Mouse (Mus musculus): Measurements from ENCODE around the gene Pnkp.
A peak's percentile ranks its signal among the peaks of the same experiment; 100 is the strongest.

Gene Pnkp

GRCm38 (mm10) chr7:44851625-44852234, 5.2 kb upstream of the Pnkp start:
- no peak for DNase-seq (ENCODE audit: extremely low read depth, insufficient read length, low spot score)

DNA sequence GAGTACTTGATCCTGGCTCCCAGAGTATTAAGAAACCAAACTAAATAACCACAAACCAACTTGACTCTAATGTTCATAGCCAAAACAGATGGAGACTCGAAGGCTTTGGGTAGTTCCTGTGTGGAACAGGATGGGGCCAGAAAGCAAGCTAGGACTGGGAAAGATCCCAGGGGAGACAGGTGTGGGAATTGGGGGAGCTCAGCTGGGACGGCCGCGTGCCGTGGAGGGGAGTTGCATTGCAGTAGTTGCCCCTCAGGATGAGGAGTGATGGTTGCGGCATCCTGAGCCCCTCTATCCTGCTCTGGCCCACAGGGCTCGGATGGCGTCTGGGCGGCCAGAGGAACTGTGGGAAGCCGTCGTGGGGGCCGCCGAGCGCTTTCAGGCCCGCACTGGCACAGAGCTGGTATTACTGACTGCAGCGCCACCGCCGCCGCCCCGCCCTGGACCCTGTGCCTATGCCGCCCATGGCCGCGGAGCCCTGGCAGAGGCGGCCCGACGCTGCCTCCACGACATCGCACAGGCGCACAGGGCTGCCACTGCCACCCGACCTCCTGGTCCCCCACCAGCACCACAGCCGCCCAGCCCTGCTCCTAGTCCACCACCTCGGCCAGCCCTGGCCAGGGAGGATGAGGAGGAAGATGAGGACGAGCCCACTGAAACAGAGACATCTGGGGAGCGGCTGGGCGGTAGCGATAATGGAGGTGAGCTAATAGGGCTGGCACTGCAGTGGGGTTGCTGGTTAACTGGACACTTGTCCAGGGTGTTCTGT, 4.5 kb upstream of the Pnkp start:
- no peak for DNase-seq (ENCODE audit: extremely low read depth, insufficient read length, low spot score)

GRCm38 (mm10) chr7:44853065-44853464, 3.9 kb upstream of the Pnkp start:
- no peak for DNase-seq (ENCODE audit: extremely low read depth, insufficient read length, low spot score)

DNA sequence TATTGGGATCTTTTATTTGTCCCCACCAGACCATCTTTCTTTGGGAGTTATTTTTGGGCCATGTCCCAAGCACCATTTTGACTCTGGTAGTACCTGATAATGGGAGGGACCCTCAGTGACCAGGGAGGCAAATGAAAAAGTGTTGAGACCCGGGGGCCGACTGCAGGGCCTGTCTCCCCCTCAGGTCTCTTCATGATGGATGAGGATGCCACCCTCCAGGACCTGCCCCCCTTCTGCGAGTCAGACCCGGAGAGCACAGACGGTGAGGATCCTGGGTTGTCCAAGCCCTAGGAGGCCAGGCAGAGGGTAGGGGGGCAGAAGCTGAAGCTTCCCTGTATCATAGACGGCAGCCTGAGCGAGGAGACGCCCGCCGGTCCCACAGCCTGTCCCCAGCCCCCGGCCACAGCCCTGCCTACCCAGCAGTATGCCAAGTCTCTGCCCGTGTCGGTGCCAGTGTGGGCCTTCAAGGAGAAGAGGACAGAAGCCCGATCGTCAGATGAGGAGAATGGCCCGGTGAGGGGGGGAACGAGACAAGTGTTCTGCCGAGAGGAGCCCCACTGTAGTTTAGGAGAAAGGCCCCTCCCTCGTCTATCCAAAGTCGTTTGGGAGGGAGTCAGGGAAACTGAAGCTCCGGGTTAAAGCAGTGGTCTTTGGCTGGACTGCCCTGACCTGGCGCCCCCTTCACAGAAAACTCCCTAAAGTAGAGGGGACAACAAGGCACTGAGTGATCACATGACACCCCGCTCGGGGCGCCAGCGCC, 3.2 kb upstream of the Pnkp start:
- DNase-seq (ENCODE audit: extremely low read depth, insufficient read length, low spot score), result no peak

DNA sequence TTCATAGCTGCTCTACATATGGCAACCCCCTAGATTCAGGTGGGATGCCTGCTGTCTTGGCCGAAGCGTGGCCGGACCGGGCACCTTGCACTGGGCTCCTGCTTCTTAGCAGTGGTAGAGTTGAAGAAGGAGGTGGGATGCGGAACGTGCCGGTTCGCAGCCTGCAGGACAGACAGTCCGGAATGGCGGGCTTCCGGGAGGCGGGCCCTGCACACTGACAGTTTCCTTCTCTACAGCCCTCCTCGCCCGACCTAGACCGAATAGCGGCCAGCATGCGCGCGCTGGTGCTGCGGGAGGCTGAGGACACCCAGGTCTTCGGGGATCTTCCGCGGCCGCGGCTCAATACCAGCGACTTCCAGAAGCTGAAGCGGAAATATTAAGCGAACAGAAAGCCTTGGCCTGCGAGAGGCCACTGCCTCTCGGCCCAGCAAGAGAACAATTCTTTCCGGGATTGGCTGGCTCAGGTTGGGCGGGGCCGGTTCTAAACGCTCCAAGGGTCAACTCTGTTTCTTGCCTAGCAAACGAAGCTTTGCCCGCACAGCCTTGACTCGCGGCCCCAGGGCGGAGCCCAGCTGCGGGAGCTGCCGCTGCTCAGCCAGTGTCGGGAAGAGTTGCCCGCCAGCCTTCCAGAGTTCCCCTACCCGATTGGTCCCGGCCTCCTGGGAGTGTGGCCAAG, 2.4 kb upstream of the Pnkp start:
- DNase-seq (ENCODE audit: extremely low read depth, insufficient read length, low spot score), result peak; percentile 89

DNA sequence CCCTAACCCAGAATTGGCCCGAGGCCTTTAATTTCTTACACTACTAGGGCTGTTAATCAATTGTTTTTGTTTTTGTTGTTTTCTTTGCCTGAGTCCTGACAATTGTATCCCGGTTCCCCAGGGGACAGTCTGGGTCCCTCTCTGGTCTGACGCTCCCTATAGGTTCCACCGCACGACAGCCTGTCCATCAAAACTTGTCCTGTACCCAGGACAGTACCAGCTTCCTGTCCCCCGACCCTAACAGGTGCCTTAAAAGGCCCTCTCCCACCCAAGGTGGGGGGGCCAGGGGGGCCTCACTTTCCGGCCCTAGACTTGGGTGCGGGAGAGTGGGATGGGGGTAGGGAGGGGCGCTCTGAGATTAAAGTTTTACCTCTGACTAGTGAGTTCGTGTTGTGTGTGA, 1.9 kb upstream of the Pnkp start:
- no peak for DNase-seq (ENCODE audit: extremely low read depth, insufficient read length, low spot score)

DNA sequence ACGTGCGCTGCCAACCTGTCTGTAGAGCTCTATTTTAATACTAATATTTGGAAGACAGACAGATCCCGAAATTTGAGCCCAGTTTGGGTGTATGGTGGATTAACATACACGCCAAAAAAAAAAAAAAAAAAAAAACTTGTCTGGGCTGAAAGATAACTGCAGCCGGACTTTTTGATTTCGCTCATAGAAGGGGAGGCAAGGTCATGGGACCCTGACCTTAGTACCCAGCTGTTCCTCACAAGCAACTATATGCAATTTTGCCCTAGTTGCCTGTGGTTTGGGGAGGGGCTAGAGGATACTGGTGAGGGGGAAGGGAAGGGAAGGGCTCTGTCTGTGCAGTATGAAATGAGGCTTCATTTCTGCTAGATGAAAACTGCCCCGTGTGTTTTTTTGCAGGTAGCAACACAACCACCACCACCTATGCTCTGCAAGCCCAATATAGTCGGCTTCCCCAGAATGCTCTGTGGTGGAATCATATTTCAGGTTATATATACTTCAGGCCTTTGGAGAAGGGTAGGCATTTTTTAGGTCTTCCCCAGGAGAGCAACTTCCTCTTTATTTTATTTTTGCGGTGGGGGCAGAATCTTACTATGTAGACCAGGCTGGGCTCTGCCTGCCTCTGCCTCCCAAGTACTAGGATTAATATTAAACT, 548 bp upstream of the Pnkp start:
- no peak for DNase-seq (ENCODE audit: extremely low read depth, insufficient read length, low spot score)

GRCm38 (mm10) chr7:44857905-44858304, 966 bp downstream of the Pnkp start:
- DNase-seq (ENCODE audit: extremely low read depth, insufficient read length, low spot score), result peak; percentile 41

DNA sequence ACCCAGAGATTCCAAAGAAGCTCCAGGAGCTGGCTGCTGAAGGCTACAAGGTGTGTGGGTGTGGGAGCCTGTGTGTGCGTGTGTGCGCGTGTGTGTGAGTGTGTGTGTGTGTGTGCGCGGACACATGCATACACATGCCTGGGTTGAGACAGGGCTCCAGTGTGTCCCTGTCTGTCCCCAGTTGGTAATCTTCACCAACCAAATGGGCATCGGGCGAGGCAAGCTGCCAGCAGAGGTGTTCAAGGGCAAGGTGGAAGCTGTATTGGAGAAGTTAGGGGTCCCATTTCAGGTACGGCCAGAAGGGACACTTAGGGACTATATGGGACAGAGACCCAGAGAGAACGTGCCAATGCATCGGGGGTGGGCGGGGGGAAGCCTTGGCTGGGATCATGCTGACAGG, 3.0 kb downstream of the Pnkp start:
- DNase-seq (ENCODE audit: extremely low read depth, insufficient read length, low spot score), result no peak

- DNase-seq (ENCODE audit: extremely low read depth, insufficient read length, low spot score), result peak; percentile 54
These were observed 3.9 kb downstream of the Pnkp start for GRCm38 (mm10) chr7:44860576-44861428.

- DNase-seq (ENCODE audit: extremely low read depth, insufficient read length, low spot score), result no peak
These were observed 4.5 kb downstream of the Pnkp start for GRCm38 (mm10) chr7:44861429-44861816.

GRCm38 (mm10) chr7:44862434-44862833, 5.5 kb downstream of the Pnkp start:
- DNase-seq (ENCODE audit: extremely low read depth, insufficient read length, low spot score), result no peak

DNA sequence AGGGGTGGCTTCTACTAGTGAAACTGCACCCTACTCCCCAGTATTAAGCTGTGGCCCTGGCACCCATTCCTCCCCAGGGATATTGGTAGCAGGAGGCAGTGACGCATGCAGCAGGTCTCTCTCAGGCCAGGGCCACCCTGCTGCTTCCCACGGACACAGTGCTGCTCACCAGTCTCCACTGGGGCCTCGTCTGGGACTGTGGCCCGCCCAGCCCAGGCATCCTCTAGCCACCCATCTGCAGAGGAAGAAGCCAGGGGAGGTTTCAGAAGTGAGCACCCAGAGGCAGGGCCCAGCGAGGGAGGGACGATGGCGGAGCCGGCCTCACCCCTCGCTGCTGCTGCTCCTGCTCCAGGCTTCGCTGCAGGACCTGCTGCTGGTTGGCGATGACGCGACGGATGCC, 6.3 kb downstream of the Pnkp start:
- no peak for DNase-seq (ENCODE audit: extremely low read depth, insufficient read length, low spot score)

GRCm38 (mm10) chr7:44863982-44864494, 7.1 kb downstream of the Pnkp start:
- no peak for DNase-seq (ENCODE audit: extremely low read depth, insufficient read length, low spot score)

DNA sequence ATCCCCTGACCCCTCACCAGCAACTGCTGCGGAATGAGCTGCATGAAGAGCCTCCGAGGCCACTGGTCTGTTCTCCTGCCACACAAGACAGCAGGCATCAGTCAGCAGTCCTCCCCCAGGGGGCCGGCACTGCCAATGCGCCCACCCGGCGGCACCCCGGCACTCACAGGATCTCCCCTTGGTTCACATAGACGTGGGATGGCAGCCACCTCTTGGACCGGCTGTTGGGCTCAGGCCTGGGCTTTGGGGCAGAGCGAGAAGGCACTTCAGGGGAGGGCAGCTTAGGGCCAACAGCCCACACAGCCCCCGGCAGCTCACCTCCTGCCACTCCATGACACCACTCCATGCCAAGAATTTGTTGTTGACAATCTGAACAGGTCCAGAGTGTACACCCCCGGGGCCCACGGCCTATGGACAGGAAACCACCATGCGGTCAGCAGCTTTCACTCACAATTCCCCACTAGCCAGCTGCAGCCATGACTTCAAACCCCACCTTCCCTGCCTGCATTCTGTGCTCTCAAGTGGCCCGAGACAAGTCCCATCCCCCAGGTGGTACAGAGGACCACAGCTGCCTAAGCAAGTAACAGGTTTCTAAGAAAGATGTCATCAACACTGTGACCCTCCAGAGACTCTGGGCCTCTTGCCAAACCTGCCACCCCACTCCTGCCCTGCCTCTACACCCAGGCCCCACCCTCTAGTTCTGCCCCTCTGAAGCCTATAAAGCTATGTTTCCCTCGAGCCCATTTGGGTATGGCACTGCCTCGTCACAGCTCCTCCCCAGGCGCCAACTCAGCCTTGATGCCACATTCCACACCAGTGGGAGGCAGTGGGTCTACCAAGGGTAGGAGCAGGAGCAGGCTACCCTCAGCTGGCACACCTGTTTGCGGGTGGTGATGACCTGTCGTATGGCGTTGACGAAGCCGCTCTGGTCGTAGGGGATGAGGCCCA, 7.9 kb downstream of the Pnkp start:
- no peak for DNase-seq (ENCODE audit: extremely low read depth, insufficient read length, low spot score)

- DNase-seq (ENCODE audit: extremely low read depth, insufficient read length, low spot score), result peak; percentile 64
These were observed 9.5 kb downstream of the Pnkp start for GRCm38 (mm10) chr7:44866276-44867009.

DNA sequence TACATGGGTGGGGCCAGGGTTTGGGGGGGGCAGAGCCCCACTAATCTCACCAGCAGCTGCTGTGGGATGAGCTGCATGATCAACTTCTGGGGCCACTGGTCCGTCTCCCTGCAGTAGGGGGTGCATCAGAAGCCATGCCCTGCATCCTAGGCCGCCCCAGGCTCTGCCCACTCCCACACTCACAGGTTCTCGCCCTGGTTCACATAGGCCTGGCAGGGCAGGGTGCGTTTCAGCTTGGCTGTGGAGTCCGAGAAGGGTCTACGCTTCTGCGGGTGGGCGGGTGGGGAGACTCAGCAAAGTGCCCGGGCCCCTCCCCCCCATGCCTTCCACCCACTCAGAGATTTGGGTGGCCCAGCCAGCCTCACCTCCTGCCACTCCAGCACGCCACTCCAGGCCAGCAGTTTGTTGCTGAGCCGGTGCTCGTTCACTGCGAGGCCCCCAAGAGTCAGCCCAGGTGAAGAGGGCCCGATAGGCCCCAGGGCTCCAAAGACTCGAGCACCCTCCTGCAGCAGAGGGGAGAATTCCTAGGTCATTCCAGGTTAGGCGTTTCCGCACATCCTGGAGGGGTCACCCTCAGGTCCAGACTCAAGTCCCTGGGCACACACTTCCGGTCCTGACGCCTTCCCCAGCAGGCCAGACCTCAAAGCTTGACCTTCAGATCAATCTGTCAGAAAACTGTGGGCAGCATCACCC, 10.2 kb downstream of the Pnkp start:
- no peak for DNase-seq (ENCODE audit: extremely low read depth, insufficient read length, low spot score)
